Comparison of ENCODE assay signal across 18 mouse cellular contexts in genomic region chr8:115114498-115114897, GRCm38 (mm10).
"Had no signal": no experiment of that assay in that cellular context is flagged by ENCODE, and none has a peak within 500 bp of the region (broad histone marks: within the 10 kb centered on the region; RNA-seq: fewer than 3 reads in every experiment).

No protein-coding gene starts in this region.

- H3K4me1 ChIP-seq: limb, embryonic 15.5 days; midbrain, embryonic 15.5 days; stomach, embryonic 15.5 days had no signal

- H3K4me3 ChIP-seq: limb, embryonic 12.5 days; limb, embryonic 15.5 days; midbrain, embryonic 12.5 days; midbrain, embryonic 15.5 days; stomach, embryonic 15.5 days had no signal

- DNase-seq: kidney, adult 9 months; kidney, postnatal 4 days; left cerebral cortex, postnatal 4 days; liver, postnatal 0 days; lung, embryonic 14.5 days; right cerebral cortex, postnatal 25 days; spleen, adult 18-20 months; thymus, postnatal 25 days had no signal

- H3K4me2 ChIP-seq: limb, embryonic 12.5 days; limb, embryonic 15.5 days; liver, embryonic 11.5 days; lung, embryonic 14.5 days; midbrain, embryonic 12.5 days; midbrain, embryonic 15.5 days; stomach, embryonic 15.5 days had no signal

- H3K36me3 ChIP-seq: limb, embryonic 12.5 days; limb, embryonic 15.5 days; midbrain, embryonic 12.5 days; midbrain, embryonic 15.5 days; stomach, embryonic 15.5 days had no signal

- H3K9ac ChIP-seq: limb, embryonic 12.5 days; limb, embryonic 15.5 days; liver, embryonic 14.5 days; liver, postnatal 0 days; lung, embryonic 14.5 days; midbrain, embryonic 12.5 days; midbrain, embryonic 15.5 days; stomach, embryonic 15.5 days had no signal

- ATAC-seq: intestine, postnatal 0 days; liver, postnatal 0 days; lung, postnatal 0 days; midbrain, embryonic 15.5 days had no signal

- H3K27me3 ChIP-seq: limb, embryonic 12.5 days; limb, embryonic 15.5 days; midbrain, embryonic 12.5 days; midbrain, embryonic 15.5 days; stomach, embryonic 15.5 days had no signal

- H3K9me3 ChIP-seq: limb, embryonic 12.5 days; limb, embryonic 15.5 days; midbrain, embryonic 12.5 days; midbrain, embryonic 15.5 days; stomach, embryonic 15.5 days had no signal

- H3K27ac ChIP-seq: limb, embryonic 12.5 days; limb, embryonic 15.5 days; liver, embryonic 14.5 days; macrophage; midbrain, embryonic 12.5 days; midbrain, embryonic 15.5 days; stomach, embryonic 15.5 days had no signal
